ENCODE assay signal across 14 mouse cellular contexts in the genomic region with DNA sequence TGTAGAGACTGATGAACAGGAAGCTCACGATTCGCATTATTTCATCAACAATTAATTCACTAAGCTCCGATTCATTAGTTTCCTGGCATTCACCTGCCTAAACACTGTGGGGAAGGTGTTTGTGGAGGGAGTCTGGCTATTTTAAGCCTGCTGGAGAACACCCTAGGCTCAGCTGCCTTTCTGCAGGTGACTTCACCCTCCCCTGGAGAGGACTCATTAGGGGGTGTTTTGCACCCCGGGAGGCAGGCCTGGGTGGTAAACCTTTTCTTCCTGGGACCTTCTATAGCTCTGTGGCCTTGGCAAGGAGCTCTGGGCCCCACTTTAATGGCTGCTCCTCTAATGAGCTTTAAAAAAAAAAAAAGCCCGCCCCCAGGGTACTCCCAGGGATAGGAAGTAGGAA. TPM values are rescaled to one million over a fixed set of nuclear protein-coding genes. Genes with fewer than 3 reads are reported as not detected.
"Had no signal": no experiment of that assay in that cellular context is flagged by ENCODE, and none has a peak within 500 bp of the region (broad histone marks: within the 10 kb centered on the region; RNA-seq: fewer than 3 reads in every experiment).

No protein-coding gene starts in this region.

- H3K4me2 ChIP-seq: limb, embryonic 15.5 days; liver, embryonic 12.5 days; lung, embryonic 14.5 days; midbrain, embryonic 12.5 days had no signal

- DNase-seq: lung, embryonic 14.5 days; lung, postnatal 10 days; lung, postnatal 4 days; right cerebral cortex, postnatal 14 days; thymus, postnatal 36 days had no signal

- H3K9me3 ChIP-seq: limb, embryonic 15.5 days; liver, embryonic 12.5 days; midbrain, embryonic 12.5 days had no signal

- H3K4me3 ChIP-seq: limb, embryonic 15.5 days; liver, embryonic 12.5 days; midbrain, embryonic 12.5 days had no signal

- H3K27me3 ChIP-seq: limb, embryonic 15.5 days; liver, embryonic 12.5 days; midbrain, embryonic 12.5 days had no signal

- H3K9ac ChIP-seq: limb, embryonic 15.5 days; liver, embryonic 12.5 days; lung, embryonic 14.5 days; midbrain, embryonic 12.5 days had no signal

- ATAC-seq: intestine, embryonic 16.5 days; liver, embryonic 12.5 days; midbrain, embryonic 16.5 days had no signal

- H3K4me1 ChIP-seq: limb, embryonic 15.5 days; liver, embryonic 12.5 days; midbrain, embryonic 12.5 days had no signal

- H3K27ac ChIP-seq: limb, embryonic 15.5 days; liver, embryonic 12.5 days; midbrain, embryonic 12.5 days had no signal

- H3K36me3 ChIP-seq: limb, embryonic 15.5 days; liver, embryonic 12.5 days; midbrain, embryonic 12.5 days had no signal

RNA-seq across cellular contexts. Expression of a gene that starts 55.4 kb away (rescaled TPM):
- total RNA-seq: layer of hippocampus, postnatal 25 days; left cerebral cortex, adult 8-10 months; left cerebral cortex, postnatal 25 days; megakaryocyte, adult 5-6 weeks had no signal
